Mouse (Mus musculus): ENCODE data around the gene Atxn1. TPM values are rescaled to one million over a fixed set of nuclear protein-coding genes. Genes with fewer than 3 reads are reported as not detected.

Atxn1 gene
- polyA plus RNA-seq, 1 experiment from 2014 or later = 6.8 TPM

- Histone ChIP-seq H3K4me2 (ENCODE audit: low read length) (no peak overlapping the region), H3K36me3 (ENCODE audit: insufficient read depth, low read length) (no peaks in the 10 kb centered on the region), H3K4me1 (replicated peaks; ENCODE audit: insufficient read depth, low read length) (peaks cover 11% of the 10 kb centered on the region; the same call in 1 of the 2 replicates), H3K9ac (ENCODE audit: low read depth, low read length) (no peak overlapping the region), H3K4me3 (replicated peaks; ENCODE audit: low read depth, low read length) (no peak overlapping the region), H3K27me3 (ENCODE audit: insufficient read depth, low read length) (no peaks in the 10 kb centered on the region), H3K9me3 (replicated peaks; ENCODE audit: low read length) (no peaks in the 10 kb centered on the region), H3K27ac (no peak overlapping the region)
- TF ChIP-seq CTCF (IDR thresholded peaks at IDR 0.05; ENCODE audit: low read depth) = no peak
- DNase-seq (ENCODE audit: low spot score) (no peak), ATAC-seq (replicated peaks; ENCODE audit: low FRiP score, low read depth) (no peak)
- WGBS = 73% methylated on average over 12 of the region's 12 CpGs
Measured at GRCm38 (mm10) chr13:45630518-45631290, 334.1 kb downstream of the Atxn1 start.

GRCm38 (mm10) chr13:45629750-45630149, 335.1 kb downstream of the Atxn1 start:
- no peaks in the 10 kb centered on the region for H3K9me3 ChIP-seq (replicated peaks; ENCODE audit: low read length)
- 68% methylated on average over 1 of the region's 1 CpGs for WGBS
- no peaks in the 10 kb centered on the region for H3K36me3 ChIP-seq (ENCODE audit: insufficient read depth, low read length)
- no peak overlapping the region for H3K4me3 ChIP-seq (replicated peaks; ENCODE audit: low read depth, low read length)
- no peaks in the 10 kb centered on the region for H3K27me3 ChIP-seq (ENCODE audit: insufficient read depth, low read length)
- no peak overlapping the region for H3K4me2 ChIP-seq (ENCODE audit: low read length)
- no peak for ATAC-seq (replicated peaks; ENCODE audit: low FRiP score, low read depth)
- peaks cover 10% of the 10 kb centered on the region; the same call in 1 of the 2 replicates for H3K4me1 ChIP-seq (replicated peaks; ENCODE audit: insufficient read depth, low read length)
- DNase-seq (ENCODE audit: low spot score) = no peak
- no peak for TF ChIP-seq CTCF (IDR thresholded peaks at IDR 0.05; ENCODE audit: low read depth)
- H3K9ac ChIP-seq (ENCODE audit: low read depth, low read length) = no peak overlapping the region
- no peak overlapping the region for H3K27ac ChIP-seq

- Histone ChIP-seq H3K4me1 (replicated peaks; ENCODE audit: insufficient read depth, low read length) (peaks cover 5% of the 10 kb centered on the region; the same call in 1 of the 2 replicates), H3K4me2 (ENCODE audit: low read length) (no peak overlapping the region), H3K9me3 (replicated peaks; ENCODE audit: low read length) (no peaks in the 10 kb centered on the region), H3K36me3 (ENCODE audit: insufficient read depth, low read length) (no peaks in the 10 kb centered on the region), H3K27me3 (ENCODE audit: insufficient read depth, low read length) (no peaks in the 10 kb centered on the region), H3K9ac (ENCODE audit: low read depth, low read length) (no peak overlapping the region), H3K4me3 (replicated peaks; ENCODE audit: low read depth, low read length) (no peak overlapping the region), H3K27ac (no peak overlapping the region)
- no peak for TF ChIP-seq CTCF (IDR thresholded peaks at IDR 0.05; ENCODE audit: low read depth)
- ATAC-seq (replicated peaks; ENCODE audit: low FRiP score, low read depth) (no peak), DNase-seq (ENCODE audit: low spot score) (no peak)
- WGBS = 80% methylated on average over 8 of the region's 8 CpGs
Measured at GRCm38 (mm10) chr13:45628341-45628740, 336.5 kb downstream of the Atxn1 start.

GRCm38 (mm10) chr13:45627206-45627751, 337.5 kb downstream of the Atxn1 start:
- peaks cover 5% of the 10 kb centered on the region; the same call in 1 of the 2 replicates for H3K4me1 ChIP-seq (replicated peaks; ENCODE audit: insufficient read depth, low read length)
- DNase-seq (ENCODE audit: low spot score) (peak; percentile 76), ATAC-seq (replicated peaks; ENCODE audit: low FRiP score, low read depth) (no peak)
- no peak for TF ChIP-seq CTCF (IDR thresholded peaks at IDR 0.05; ENCODE audit: low read depth)
- no peak overlapping the region for H3K4me2 ChIP-seq (ENCODE audit: low read length)
- no peak overlapping the region for H3K9ac ChIP-seq (ENCODE audit: low read depth, low read length)
- WGBS = 67% methylated on average over 8 of the region's 8 CpGs
- H3K36me3 ChIP-seq (ENCODE audit: insufficient read depth, low read length) = no peaks in the 10 kb centered on the region
- 0 out of 2 replicates have a peak overlapping the region, but pooled peaks have one; percentile 4 for H3K27ac ChIP-seq
- no peak overlapping the region for H3K4me3 ChIP-seq (replicated peaks; ENCODE audit: low read depth, low read length)
- H3K27me3 ChIP-seq (ENCODE audit: insufficient read depth, low read length) = no peaks in the 10 kb centered on the region
- no peaks in the 10 kb centered on the region for H3K9me3 ChIP-seq (replicated peaks; ENCODE audit: low read length)

DNA sequence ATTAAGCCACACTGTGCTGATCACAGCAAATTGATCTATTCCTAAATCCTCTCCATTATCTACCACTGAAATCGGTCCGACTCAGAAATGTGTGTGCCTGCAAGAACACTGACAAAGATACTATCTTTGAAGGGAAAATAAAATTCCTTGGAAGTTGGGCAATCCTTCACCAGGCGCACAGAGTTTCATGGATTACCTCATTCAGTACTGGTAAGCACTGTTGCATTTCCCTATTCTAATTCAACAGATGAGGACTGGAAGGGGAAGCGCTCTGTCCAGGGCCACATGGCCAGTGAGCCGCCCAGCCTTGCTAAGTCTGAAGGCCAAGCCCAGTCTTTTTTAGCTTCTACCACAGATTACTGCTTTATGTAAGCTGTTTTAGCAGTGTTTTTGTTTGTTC, 339.1 kb downstream of the Atxn1 start:
- Histone ChIP-seq H3K9ac (ENCODE audit: low read depth, low read length) (no peak overlapping the region), H3K4me3 (replicated peaks; ENCODE audit: low read depth, low read length) (no peak overlapping the region), H3K9me3 (replicated peaks; ENCODE audit: low read length) (no peaks in the 10 kb centered on the region), H3K4me1 (replicated peaks; ENCODE audit: insufficient read depth, low read length) (peaks cover 4% of the 10 kb centered on the region), H3K4me2 (ENCODE audit: low read length) (no peak overlapping the region), H3K27ac (no peak overlapping the region), H3K27me3 (ENCODE audit: insufficient read depth, low read length) (no peaks in the 10 kb centered on the region), H3K36me3 (ENCODE audit: insufficient read depth, low read length) (no peaks in the 10 kb centered on the region)
- ATAC-seq (replicated peaks; ENCODE audit: low FRiP score, low read depth) (no peak), DNase-seq (ENCODE audit: low spot score) (no peak)
- 95% methylated on average over 5 of the region's 5 CpGs for WGBS
- no peak for TF ChIP-seq CTCF (IDR thresholded peaks at IDR 0.05; ENCODE audit: low read depth)

- WGBS = 81% methylated on average over 1 of the region's 1 CpGs
- H3K27me3 ChIP-seq (ENCODE audit: insufficient read depth, low read length) = no peaks in the 10 kb centered on the region
- H3K9me3 ChIP-seq (replicated peaks; ENCODE audit: low read length) = no peaks in the 10 kb centered on the region
- no peak for TF ChIP-seq CTCF (IDR thresholded peaks at IDR 0.05; ENCODE audit: low read depth)
- no peak overlapping the region for H3K4me2 ChIP-seq (ENCODE audit: low read length)
- H3K4me1 ChIP-seq (replicated peaks; ENCODE audit: insufficient read depth, low read length) = no peaks in the 10 kb centered on the region; the same call in 1 of the 2 replicates
- no peaks in the 10 kb centered on the region for H3K36me3 ChIP-seq (ENCODE audit: insufficient read depth, low read length)
- no peak overlapping the region for H3K27ac ChIP-seq
- no peak overlapping the region for H3K4me3 ChIP-seq (replicated peaks; ENCODE audit: low read depth, low read length)
- no peak overlapping the region for H3K9ac ChIP-seq (ENCODE audit: low read depth, low read length)
- DNase-seq (ENCODE audit: low spot score) (no peak), ATAC-seq (replicated peaks; ENCODE audit: low FRiP score, low read depth) (no peak; the same call in 1 of the 2 replicates)
Measured at GRCm38 (mm10) chr13:45623846-45624245, 341.0 kb downstream of the Atxn1 start.
